Mouse (Mus musculus) stomach, postnatal 0 days (tissue): ENCODE measurements around the gene 0610010F05Rik. TPM values are rescaled to one million over a fixed set of nuclear protein-coding genes. Genes with fewer than 3 reads are reported as not detected.
A peak's percentile ranks its signal among the peaks of the same experiment; 100 is the strongest.
"Not testable (repeated sequence)": the region's sequence is repeated elsewhere in the genome, so short reads cannot be mapped to it uniquely, and the experiment has no call there.

Experiments
- ATAC-seq: fragments of 200-750 bp; cut with Nextera tagmentation; 2 replicates; pipeline ENCODE4 v1.8.0; 2017; ENCODE audit not compliant: low FRiP score, low TSS enrichment
- DNase-seq: peaks from one replicate; pipeline ENCODE4 v3.0.0-alpha.2; 2016; ENCODE audit warnings: low spot score
- H3K27ac ChIP-seq: fragments of 300-500 bp; sonication (generic); replicated peaks from 2 replicates; pipeline ENCODE4 v1.5.1; 2014; ENCODE audit warnings: mild to moderate bottlenecking, control low read depth
- H3K27me3 ChIP-seq: fragments of 300-500 bp; sonication (generic); 2 replicates; pipeline ENCODE4 v1.6.1; 2014; ENCODE audit warnings: low read length; ENCODE audit not compliant: control insufficient read depth, insufficient read depth
- H3K36me3 ChIP-seq: fragments of 300-500 bp; sonication (generic); 2 replicates; pipeline ENCODE4 v1.6.1; 2014; ENCODE audit warnings: low read length, mixed read lengths; ENCODE audit not compliant: control insufficient read depth, insufficient read depth
- H3K4me1 ChIP-seq: fragments of 300-500 bp; sonication (generic); replicated peaks from 2 replicates; pipeline ENCODE4 v1.6.1; 2014; ENCODE audit warnings: antibody characterized with exemption; ENCODE audit not compliant: control insufficient read depth, insufficient read depth
- H3K4me2 ChIP-seq: fragments of 300-500 bp; sonication (generic); replicated peaks from 2 replicates; pipeline ENCODE4 v1.6.1; 2014; ENCODE audit warnings: low read depth, mild to moderate bottlenecking, control low read depth, moderate library complexity
- H3K4me3 ChIP-seq: fragments of 300-500 bp; sonication (generic); 2 replicates; pipeline ENCODE4 v1.5.1; 2014; ENCODE audit warnings: low read depth, low read length, control low read depth
- H3K9ac ChIP-seq: fragments of 300-500 bp; sonication (generic); 2 replicates; pipeline ENCODE4 v1.6.1; 2014; ENCODE audit warnings: mild to moderate bottlenecking, low read length, control low read depth, mixed read lengths
- H3K9me3 ChIP-seq: fragments of 300-500 bp; sonication (generic); 2 replicates; pipeline ENCODE4 v1.6.1; 2016; ENCODE audit warnings: low read length; ENCODE audit not compliant: control insufficient read depth
- CTCF ChIP-seq: IDR thresholded peaks from 2 replicates; pipeline ENCODE4 v1.5.1; 2016; ENCODE audit warnings: antibody characterized with exemption, low read depth, mild to moderate bottlenecking, moderate library complexity
- EP300 ChIP-seq: optimal IDR thresholded peaks from 2 replicates; pipeline ENCODE3; 2016; ENCODE audit warnings: antibody characterized with exemption
- WGBS: fragments of 180-500 bp; shearing (Covaris S2); extraction: QIAGEN DNeasy Blood & Tissue Kit; methylation state at CpG from one replicate; pipeline ENCODE4 v1.1.7; 2014; 5-methylcytosine and 5-hydroxymethylcytosine counted together
- polyA plus RNA-seq: library from polyadenylated mRNA; unstranded; fragments of >200 nt; fragmentation: Nextera tagmentation; extraction: Ambion mirVana; gene quantifications from 2 replicates; pipeline ENCODE4 v1.2.1, GENCODE M21; 2015

0610010F05Rik gene
- polyA plus RNA-seq, 1 experiment from 2014 or later = 15.8 TPM

GRCm38 (mm10) chr11:23630664-23631063 lies 2.8 kb downstream of the 0610010F05Rik start:
- DNase-seq (no peak), ATAC-seq (no peak)
- Histone ChIP-seq H3K9ac (no peak overlapping the region), H3K36me3 (peaks cover 3% of the 10 kb centered on the region; the same call in 1 of the 2 replicates), H3K9me3 (no peaks in the 10 kb centered on the region), H3K27ac (no peak overlapping the region), H3K27me3 (no peaks in the 10 kb centered on the region), H3K4me1 (no peaks in the 10 kb centered on the region), H3K4me3 (no peak overlapping the region), H3K4me2 (no peak overlapping the region)
- TF ChIP-seq EP300 (no peak), CTCF (peak; percentile 34; the same call in 1 of the 2 replicates)

DNA sequence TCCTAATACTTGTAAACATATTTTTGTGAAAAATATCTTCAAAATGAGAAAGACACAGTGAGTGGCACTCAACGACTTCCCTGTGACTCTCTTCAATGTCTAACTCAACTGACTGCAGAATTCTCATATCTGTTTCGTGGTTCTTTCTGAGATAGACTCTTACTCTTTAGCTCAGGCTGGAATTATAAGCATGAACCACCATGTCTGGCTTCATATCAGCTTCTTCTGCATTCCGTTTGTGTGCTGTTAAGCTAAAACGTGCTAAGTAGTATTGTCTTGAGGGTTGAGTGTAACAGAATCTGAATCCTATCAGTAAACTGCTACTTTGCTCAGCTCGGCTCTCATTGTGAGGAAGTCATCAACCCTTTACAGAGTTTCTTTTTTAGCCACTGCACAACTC lies 14.4 kb downstream of the 0610010F05Rik start:
- TF ChIP-seq CTCF (no peak), EP300 (no peak)
- H3K4me3 ChIP-seq = no peak overlapping the region
- no peaks in the 10 kb centered on the region; the same call in 1 of the 2 replicates for H3K36me3 ChIP-seq
- H3K4me2 ChIP-seq = no peak overlapping the region
- H3K27ac ChIP-seq = no peak overlapping the region
- DNase-seq (no peak), ATAC-seq (no peak)
- WGBS = 81% methylated on average over 5 of the region's 5 CpGs
- no peaks in the 10 kb centered on the region for H3K9me3 ChIP-seq
- no peak overlapping the region for H3K9ac ChIP-seq
- H3K27me3 ChIP-seq = no peaks in the 10 kb centered on the region
- no peaks in the 10 kb centered on the region for H3K4me1 ChIP-seq

- no peaks in the 10 kb centered on the region for H3K9me3 ChIP-seq
- H3K4me1 ChIP-seq = no peaks in the 10 kb centered on the region
- TF ChIP-seq CTCF (no peak), EP300 (no peak)
- DNase-seq = no peak
- no peak overlapping the region for H3K27ac ChIP-seq
- no peaks in the 10 kb centered on the region; the same call in 1 of the 2 replicates for H3K36me3 ChIP-seq
- ATAC-seq = no peak
- WGBS = 86% methylated on average over 5 of the region's 5 CpGs
- no peak overlapping the region for H3K4me2 ChIP-seq
- no peak overlapping the region for H3K9ac ChIP-seq
- no peaks in the 10 kb centered on the region for H3K27me3 ChIP-seq
- no peak overlapping the region for H3K4me3 ChIP-seq
Measured at GRCm38 (mm10) chr11:23614546-23614945, 18.9 kb downstream of the 0610010F05Rik start.

GRCm38 (mm10) chr11:23607291-23607690 lies 26.1 kb downstream of the 0610010F05Rik start:
- H3K9me3 ChIP-seq, H3K4me2 ChIP-seq, H3K4me3 ChIP-seq, H3K27me3 ChIP-seq, H3K4me1 ChIP-seq, DNase-seq, H3K9ac ChIP-seq, H3K36me3 ChIP-seq, ATAC-seq, H3K27ac ChIP-seq: not testable (repeated sequence)
- WGBS = 84% methylated on average over 6 of the region's 6 CpGs

GRCm38 (mm10) chr11:23570130-23570529 lies 63.3 kb downstream of the 0610010F05Rik start:
- WGBS = 80% methylated on average over 7 of the region's 7 CpGs
- Histone ChIP-seq H3K36me3 (no peaks in the 10 kb centered on the region; the same call in 1 of the 2 replicates), H3K27ac (no peak overlapping the region), H3K4me3 (no peak overlapping the region), H3K9me3 (no peaks in the 10 kb centered on the region), H3K27me3 (no peaks in the 10 kb centered on the region), H3K4me2 (no peak overlapping the region), H3K9ac (no peak overlapping the region), H3K4me1 (no peaks in the 10 kb centered on the region)
- no peak for ATAC-seq
- TF ChIP-seq CTCF (no peak), EP300 (no peak)
- DNase-seq = no peak

DNA sequence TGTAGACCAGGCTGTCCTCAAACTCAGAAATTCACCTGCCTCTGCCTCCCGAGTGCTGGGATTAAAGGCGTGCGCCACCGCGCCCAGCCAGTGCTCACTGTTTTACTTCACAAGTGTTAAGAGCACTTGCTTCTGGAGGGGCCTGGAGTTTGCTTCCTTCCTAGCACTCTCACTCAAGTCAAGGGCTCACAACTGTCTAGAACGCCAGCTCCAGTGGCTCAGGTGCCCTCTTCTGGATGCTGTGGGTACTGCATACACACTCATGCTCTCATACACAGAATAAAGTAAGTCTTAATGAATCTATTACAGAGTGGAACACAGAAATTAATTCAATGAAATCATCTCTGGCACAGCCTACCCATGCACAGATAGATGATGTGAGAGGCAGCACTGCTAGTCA lies 67.7 kb downstream of the 0610010F05Rik start:
- no peak overlapping the region for H3K4me2 ChIP-seq
- no peaks in the 10 kb centered on the region for H3K27me3 ChIP-seq
- H3K36me3 ChIP-seq = no peaks in the 10 kb centered on the region
- H3K4me3 ChIP-seq = no peak overlapping the region
- H3K9me3 ChIP-seq = no peaks in the 10 kb centered on the region
- ATAC-seq (peak; percentile 76), DNase-seq (peak; percentile 77)
- no peak overlapping the region for H3K9ac ChIP-seq
- H3K4me1 ChIP-seq = no peaks in the 10 kb centered on the region
- H3K27ac ChIP-seq = no peak overlapping the region
- TF ChIP-seq CTCF = peak; percentile 89
- TF ChIP-seq EP300 = no peak
- 60% methylated on average over 6 of the region's 6 CpGs for WGBS
